Mouse (Mus musculus) liver, postnatal 0 days (tissue): ENCODE measurements around the gene Ifnb1.

Experiments
- CTCF ChIP-seq: sonication (generic); IDR thresholded peaks from 2 replicates; pipeline ENCODE4 v1.5.1; 2016; ENCODE audit warnings: antibody characterized with exemption, low read depth
- EP300 ChIP-seq: IDR thresholded peaks from 2 replicates; pipeline ENCODE4 v1.6.1; 2016; ENCODE audit warnings: antibody characterized with exemption, low read depth, mild to moderate bottlenecking

- TF ChIP-seq CTCF (no peak), EP300 (no peak)
Observed at GRCm38 (mm10) chr4:88488107-88488506, 34.5 kb downstream of the Ifnb1 start.
